Mouse (Mus musculus): ENCODE data around the gene Cd69. TPM values are rescaled to one million over a fixed set of nuclear protein-coding genes. Genes with fewer than 3 reads are reported as not detected.

Gene Cd69
- polyA plus RNA-seq (2015; fragmentation: Nextera tagmentation; extraction: Ambion mirVana) = 0.09 and 0.47 TPM in 2 replicates

DNA sequence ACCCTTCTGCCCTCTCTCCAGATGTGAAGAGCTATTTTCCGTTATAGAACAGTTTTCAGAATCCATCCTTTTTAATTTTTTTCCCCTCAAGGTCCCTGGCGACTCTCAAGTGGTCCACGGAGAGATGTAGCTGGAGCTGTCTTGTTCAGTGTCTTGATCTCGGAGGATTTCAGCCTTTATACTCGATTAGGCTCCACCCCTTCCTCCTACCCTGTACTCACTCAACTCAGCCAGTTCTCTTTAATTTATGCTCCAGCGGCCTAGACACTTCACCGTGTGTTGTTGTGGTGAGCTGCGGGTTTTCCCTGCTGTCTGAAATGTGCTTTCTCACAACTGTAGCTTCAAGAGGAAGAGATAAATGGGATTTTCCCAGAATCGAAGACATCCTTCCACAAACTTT, at the start of gene Cd69:
TSS of gene Cd69 (minus strand) at position 217 of the 400 bp plus-strand sequence.
- no peaks in the 10 kb centered on the region for H3K4me1 ChIP-seq
- H3K27ac ChIP-seq (replicated peaks) = no peak within 1 kb of the TSS
- no peak within 1 kb of the TSS for H3K4me2 ChIP-seq
- no peaks in the 10 kb centered on the region for H3K27me3 ChIP-seq (replicated peaks)
- 76% methylated on average over 9 of the region's 9 CpGs for WGBS
- no peak for ATAC-seq (ENCODE audit: low FRiP score)
- no peaks in the 10 kb centered on the region for H3K9me3 ChIP-seq (replicated peaks)
- H3K4me3 ChIP-seq (replicated peaks) = no peak within 1 kb of the TSS
- no peaks in the 10 kb centered on the region for H3K36me3 ChIP-seq
- no peak within 1 kb of the TSS for H3K9ac ChIP-seq (replicated peaks)

DNA sequence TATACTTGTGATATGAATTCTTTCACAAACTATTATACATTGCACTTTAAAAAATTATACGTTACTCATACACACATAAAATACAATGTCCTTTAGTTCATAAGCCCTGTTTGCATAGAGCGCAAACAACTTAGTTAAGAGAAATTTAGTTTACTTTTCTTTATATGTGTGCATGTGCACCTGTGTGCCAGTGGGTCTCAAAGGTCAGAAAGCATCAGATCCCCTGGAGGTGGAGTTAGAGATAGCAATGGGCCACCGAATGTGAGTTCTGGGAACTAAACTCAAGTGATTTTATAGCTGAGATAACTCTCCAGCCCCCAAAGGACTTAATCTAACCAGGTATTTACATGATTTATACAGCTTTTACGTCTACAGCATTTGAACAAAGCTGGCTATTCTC, 44.1 kb upstream of the Cd69 start:
- no peak overlapping the region for H3K9ac ChIP-seq (replicated peaks)
- 77% methylated on average over 4 of the region's 4 CpGs for WGBS
- no peaks in the 10 kb centered on the region for H3K36me3 ChIP-seq
- no peak for ATAC-seq (ENCODE audit: low FRiP score)
- no peak overlapping the region for H3K27ac ChIP-seq (replicated peaks)
- no peaks in the 10 kb centered on the region for H3K4me1 ChIP-seq
- H3K4me3 ChIP-seq (replicated peaks) = no peak overlapping the region
- H3K9me3 ChIP-seq (replicated peaks) = no peaks in the 10 kb centered on the region
- no peak overlapping the region for H3K4me2 ChIP-seq
- H3K27me3 ChIP-seq (replicated peaks) = no peaks in the 10 kb centered on the region

DNA sequence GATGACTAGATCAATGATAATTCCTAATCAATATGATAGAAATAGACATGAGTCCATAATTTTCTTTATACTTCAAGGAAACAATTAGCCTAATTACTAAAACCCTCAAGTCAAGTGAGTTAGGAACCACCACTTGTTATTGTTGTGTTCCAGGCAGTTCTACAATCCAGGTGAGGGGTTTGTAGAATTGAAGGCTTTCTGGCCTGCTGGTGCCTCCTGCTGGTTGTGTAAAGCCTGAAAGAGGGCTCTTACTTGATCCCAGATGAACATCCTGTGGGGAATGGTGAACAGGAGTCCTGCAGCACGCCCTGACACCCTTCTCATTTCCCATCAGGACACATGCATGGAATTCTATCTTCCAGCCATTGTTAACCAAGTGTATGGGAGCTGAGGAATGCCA, 43.2 kb upstream of the Cd69 start:
- 53% methylated on average over 1 of the region's 1 CpGs for WGBS
- H3K9ac ChIP-seq (replicated peaks) = no peak overlapping the region
- H3K27ac ChIP-seq (replicated peaks) = no peak overlapping the region
- H3K4me2 ChIP-seq = no peak overlapping the region
- H3K4me1 ChIP-seq = no peaks in the 10 kb centered on the region
- no peaks in the 10 kb centered on the region for H3K27me3 ChIP-seq (replicated peaks)
- H3K4me3 ChIP-seq (replicated peaks) = no peak overlapping the region
- no peaks in the 10 kb centered on the region for H3K36me3 ChIP-seq
- no peaks in the 10 kb centered on the region for H3K9me3 ChIP-seq (replicated peaks)
- ATAC-seq (ENCODE audit: low FRiP score) = no peak

DNA sequence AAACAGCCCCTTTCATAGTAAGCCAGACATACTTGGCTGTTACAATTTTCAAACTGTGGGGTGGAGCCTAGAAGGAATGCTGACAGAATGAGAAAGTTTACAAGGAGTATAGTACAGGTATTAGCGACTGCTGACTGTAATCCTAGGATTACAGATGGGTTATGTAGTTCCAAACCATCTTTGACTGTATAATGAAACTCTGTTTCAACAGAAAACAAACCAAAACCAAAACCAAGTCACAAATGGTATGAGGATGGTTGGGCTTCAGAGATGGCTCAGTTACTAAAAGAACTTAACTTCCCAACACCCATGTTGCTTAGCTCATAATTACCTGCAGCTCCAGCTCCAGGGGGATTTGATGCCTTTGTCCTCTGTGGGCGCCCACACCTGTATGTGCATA, 41.2 kb upstream of the Cd69 start:
- WGBS = 74% methylated on average over 2 of the region's 2 CpGs
- H3K9ac ChIP-seq (replicated peaks) = no peak overlapping the region
- H3K27ac ChIP-seq (replicated peaks) = no peak overlapping the region

DNA sequence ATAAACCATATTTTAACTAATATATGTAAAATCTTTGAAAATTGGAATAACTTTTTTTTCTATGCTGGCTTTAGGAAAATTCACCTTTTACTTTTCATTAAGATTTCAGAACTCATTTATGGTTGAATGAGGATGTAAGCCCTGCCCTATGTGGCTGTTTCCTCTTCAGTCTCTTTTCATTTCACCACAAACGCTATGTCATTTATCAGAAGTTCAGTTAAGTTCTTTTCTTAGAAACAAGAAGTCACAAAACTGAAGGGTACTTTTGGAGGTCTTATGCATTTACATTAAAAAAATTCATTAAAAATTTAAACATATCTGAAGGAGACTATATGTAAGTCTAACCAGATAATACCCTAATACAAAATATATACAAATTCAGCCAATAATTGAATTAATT, 40.5 kb upstream of the Cd69 start:
- H3K9me3 ChIP-seq (replicated peaks) = no peaks in the 10 kb centered on the region
- WGBS = 75% methylated on average over 1 of the region's 1 CpGs
- no peak for ATAC-seq (ENCODE audit: low FRiP score)

More for the DNA sequence above, 41.2 kb upstream of the Cd69 start:
- no peaks in the 10 kb centered on the region for H3K36me3 ChIP-seq
- no peak overlapping the region for H3K4me2 ChIP-seq
- no peaks in the 10 kb centered on the region for H3K9me3 ChIP-seq (replicated peaks)
- H3K27me3 ChIP-seq (replicated peaks) = no peaks in the 10 kb centered on the region
- no peak overlapping the region for H3K4me3 ChIP-seq (replicated peaks)
- H3K4me1 ChIP-seq = no peaks in the 10 kb centered on the region
- no peak for ATAC-seq (ENCODE audit: low FRiP score)

DNA sequence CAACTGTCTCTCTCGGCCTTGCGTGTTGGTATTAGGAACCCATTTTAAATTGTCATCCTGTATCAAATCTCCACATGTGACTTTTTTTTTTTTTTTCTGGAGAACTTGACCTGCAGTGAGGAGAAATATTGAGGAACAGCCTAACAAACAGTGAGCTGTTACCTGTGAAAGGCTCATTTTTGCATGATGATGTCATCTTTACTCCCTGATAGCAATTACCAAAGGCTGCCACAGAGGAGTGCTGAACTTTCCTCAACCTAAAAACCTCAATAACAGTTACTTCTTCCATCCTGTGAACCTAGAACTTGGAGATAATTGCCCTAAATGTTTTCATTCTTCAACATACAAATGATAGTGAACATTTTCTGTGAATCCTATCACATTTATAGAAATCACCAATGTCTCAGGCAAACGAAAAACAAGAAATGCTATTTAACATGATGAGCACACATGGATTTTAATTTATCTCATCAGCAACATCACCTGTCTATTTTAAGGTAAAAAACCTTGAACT, 39.5 kb upstream of the Cd69 start:
- Histone ChIP-seq H3K27me3 (replicated peaks) (no peaks in the 10 kb centered on the region), H3K4me1 (no peaks in the 10 kb centered on the region), H3K4me3 (replicated peaks) (no peak overlapping the region), H3K27ac (replicated peaks) (no peak overlapping the region), H3K9ac (replicated peaks) (no peak overlapping the region), H3K36me3 (no peaks in the 10 kb centered on the region), H3K4me2 (no peak overlapping the region), H3K9me3 (replicated peaks) (no peaks in the 10 kb centered on the region)
- no peak for ATAC-seq (ENCODE audit: low FRiP score)
- WGBS = 91% methylated on average over 3 of the region's 3 CpGs

More for the DNA sequence above, 40.5 kb upstream of the Cd69 start:
- Histone ChIP-seq H3K36me3 (no peaks in the 10 kb centered on the region), H3K4me1 (no peaks in the 10 kb centered on the region), H3K27me3 (replicated peaks) (no peaks in the 10 kb centered on the region), H3K9ac (replicated peaks) (no peak overlapping the region), H3K27ac (replicated peaks) (no peak overlapping the region), H3K4me3 (replicated peaks) (no peak overlapping the region), H3K4me2 (no peak overlapping the region)

DNA sequence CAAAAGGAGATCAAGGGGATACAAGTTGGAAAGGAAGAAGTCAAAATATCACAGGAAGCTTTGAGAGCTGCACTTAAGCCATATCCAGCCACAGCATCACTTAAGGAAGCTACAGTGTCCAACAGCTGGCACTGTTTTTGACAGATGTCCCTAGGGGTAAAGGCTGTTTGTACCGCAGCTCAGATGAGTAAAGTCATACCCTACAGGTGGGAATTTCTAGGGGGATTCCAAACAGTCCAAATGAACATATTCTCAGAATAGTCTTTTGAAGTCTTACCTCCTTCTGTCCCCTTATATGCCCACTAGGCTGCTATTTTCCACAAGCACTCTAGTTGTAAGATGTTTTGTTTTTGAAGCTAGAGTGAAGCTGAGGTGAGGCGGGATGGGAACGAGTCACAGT, 37.3 kb upstream of the Cd69 start:
- ATAC-seq (ENCODE audit: low FRiP score) = no peak
- WGBS = 86% methylated on average over 3 of the region's 3 CpGs
- H3K36me3 ChIP-seq = no peaks in the 10 kb centered on the region
- H3K9ac ChIP-seq (replicated peaks) = no peak overlapping the region
- no peaks in the 10 kb centered on the region for H3K9me3 ChIP-seq (replicated peaks)
- H3K27ac ChIP-seq (replicated peaks) = no peak overlapping the region
- no peak overlapping the region for H3K4me3 ChIP-seq (replicated peaks)
- H3K27me3 ChIP-seq (replicated peaks) = no peaks in the 10 kb centered on the region
- no peaks in the 10 kb centered on the region for H3K4me1 ChIP-seq
- no peak overlapping the region for H3K4me2 ChIP-seq

DNA sequence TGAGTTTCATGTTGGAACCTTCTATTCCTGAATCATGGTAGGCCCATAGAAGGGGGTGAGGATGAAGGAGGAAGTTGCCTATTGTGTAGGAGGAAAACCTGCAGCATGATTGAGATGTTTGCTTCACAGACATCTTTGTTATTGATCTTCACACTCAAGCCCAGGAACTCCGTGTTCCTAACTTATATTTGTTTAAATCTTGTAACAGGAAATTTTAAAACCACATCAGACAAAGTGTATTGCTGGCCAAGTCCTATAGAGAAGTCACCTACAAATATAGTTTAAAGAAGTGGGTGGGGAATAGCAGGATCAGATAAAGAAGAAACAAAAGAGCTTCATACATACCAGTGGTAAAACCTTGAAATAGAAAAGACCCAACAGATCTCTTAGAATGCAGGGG, 28.9 kb upstream of the Cd69 start:
- 79% methylated on average over 1 of the region's 1 CpGs for WGBS
- Histone ChIP-seq H3K9me3 (replicated peaks) (no peaks in the 10 kb centered on the region), H3K4me1 (no peaks in the 10 kb centered on the region), H3K4me2 (no peak overlapping the region), H3K9ac (replicated peaks) (no peak overlapping the region), H3K27ac (replicated peaks) (no peak overlapping the region), H3K36me3 (no peaks in the 10 kb centered on the region), H3K27me3 (replicated peaks) (no peaks in the 10 kb centered on the region), H3K4me3 (replicated peaks) (no peak overlapping the region)
- no peak for ATAC-seq (ENCODE audit: low FRiP score)

DNA sequence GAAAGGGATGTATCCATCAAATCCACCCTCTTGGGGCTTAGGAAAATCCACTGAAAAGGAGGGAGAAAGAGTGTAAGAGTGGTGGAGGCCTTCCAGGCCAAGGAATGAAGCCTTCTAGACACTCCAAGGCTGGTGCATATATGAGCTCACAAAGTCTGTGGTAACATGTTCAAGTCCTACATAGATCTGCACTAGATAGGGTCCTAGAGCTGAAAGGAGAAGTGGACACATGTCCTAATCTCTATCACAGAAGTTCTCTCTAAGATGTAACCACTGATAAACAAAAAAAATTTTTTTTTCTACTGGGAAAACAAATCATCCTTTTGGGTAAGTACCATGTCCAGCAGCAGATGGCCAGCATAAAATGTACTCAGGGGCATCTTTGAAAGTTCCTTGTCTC, 13.5 kb upstream of the Cd69 start:
- Histone ChIP-seq H3K4me2 (no peak overlapping the region), H3K9me3 (replicated peaks) (no peaks in the 10 kb centered on the region), H3K27ac (replicated peaks) (no peak overlapping the region), H3K36me3 (no peaks in the 10 kb centered on the region), H3K9ac (replicated peaks) (no peak overlapping the region), H3K4me1 (no peaks in the 10 kb centered on the region), H3K27me3 (replicated peaks) (no peaks in the 10 kb centered on the region), H3K4me3 (replicated peaks) (no peak overlapping the region)
- ATAC-seq (ENCODE audit: low FRiP score) = no peak

DNA sequence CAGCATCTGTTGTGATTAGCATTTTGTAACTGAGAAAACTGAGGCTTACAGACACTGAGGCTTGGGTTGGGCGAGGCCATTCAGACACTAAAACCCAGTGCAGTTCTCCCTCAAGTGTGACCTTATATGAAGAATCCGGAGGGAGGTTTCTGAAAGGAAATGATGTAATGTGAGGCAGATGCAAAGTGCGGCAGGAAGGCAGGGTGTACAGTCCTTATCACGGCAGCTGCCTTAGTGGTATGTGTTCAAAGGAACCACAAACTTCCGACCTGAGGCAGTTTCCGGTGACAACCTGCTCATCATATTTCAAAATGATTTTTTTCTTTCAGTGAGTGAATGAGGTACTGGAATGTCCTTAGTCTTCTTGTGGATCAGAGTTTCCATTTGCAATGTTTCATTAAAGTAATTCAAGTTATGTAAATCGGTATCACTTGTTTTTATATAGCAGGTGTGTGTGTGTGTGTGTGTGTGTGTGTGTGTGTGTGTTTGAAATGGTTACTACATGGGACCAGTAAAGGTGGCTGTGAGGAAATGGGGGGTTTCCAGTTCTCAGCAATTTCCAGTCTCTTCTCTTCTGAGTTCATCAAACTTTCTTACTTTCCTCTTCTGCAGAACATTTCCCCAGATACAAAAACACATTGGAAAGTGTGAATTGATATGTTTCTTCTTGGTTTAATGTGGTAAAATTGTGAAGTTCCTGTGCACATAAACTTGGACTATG, 9.3 kb upstream of the Cd69 start:
- no peak overlapping the region for H3K4me3 ChIP-seq (replicated peaks)
- no peak overlapping the region for H3K9ac ChIP-seq (replicated peaks)
- no peaks in the 10 kb centered on the region for H3K36me3 ChIP-seq
- no peaks in the 10 kb centered on the region for H3K4me1 ChIP-seq
- no peaks in the 10 kb centered on the region for H3K9me3 ChIP-seq (replicated peaks)
- no peaks in the 10 kb centered on the region for H3K27me3 ChIP-seq (replicated peaks)
- no peak overlapping the region for H3K4me2 ChIP-seq
- no peak for ATAC-seq (ENCODE audit: low FRiP score)
- WGBS = 87% methylated on average over 7 of the region's 7 CpGs
- H3K27ac ChIP-seq (replicated peaks) = no peak overlapping the region

DNA sequence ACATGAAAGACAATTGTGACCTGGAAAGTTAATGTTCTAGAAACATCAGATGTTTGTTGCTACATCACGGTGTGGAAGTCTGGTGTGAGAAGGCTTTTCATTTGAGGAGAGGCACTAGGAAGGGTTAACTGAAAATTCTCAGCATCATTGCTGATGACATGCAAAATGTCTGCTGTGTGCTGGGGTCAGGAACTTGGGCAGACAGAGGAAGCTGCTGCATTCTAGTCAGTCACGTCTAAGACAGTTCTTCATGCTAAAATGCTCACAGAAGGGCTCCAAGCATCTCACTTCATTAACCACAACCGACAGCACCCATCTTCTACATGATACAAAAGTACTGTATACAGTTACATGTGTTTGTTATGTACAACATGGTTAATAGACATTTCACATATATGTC, 8.0 kb upstream of the Cd69 start:
- H3K4me3 ChIP-seq (replicated peaks) = no peak overlapping the region
- WGBS = 77% methylated on average over 3 of the region's 3 CpGs
- no peak overlapping the region for H3K9ac ChIP-seq (replicated peaks)

DNA sequence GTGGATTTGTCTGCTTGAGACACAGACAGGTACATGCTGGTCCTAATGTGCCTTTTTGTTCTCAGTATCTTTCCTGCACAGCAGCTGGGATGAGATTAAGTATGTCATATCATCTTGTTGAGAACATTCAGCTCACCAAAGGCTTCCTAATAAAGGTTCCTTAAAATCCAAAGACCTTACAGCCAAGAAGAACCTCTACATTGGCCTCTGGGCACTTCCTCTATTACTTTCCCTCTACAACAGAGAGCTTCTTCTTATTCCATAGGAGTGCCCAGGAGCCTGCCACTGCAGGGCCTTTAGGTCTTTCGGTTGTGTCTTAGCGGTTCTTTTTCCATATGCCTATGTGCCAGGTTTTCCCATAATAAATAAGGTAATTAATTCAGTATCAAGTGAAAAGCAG, 1.2 kb upstream of the Cd69 start:
- H3K4me2 ChIP-seq = no peak overlapping the region
- no peak for ATAC-seq (ENCODE audit: low FRiP score)
- WGBS = 96% methylated on average over 2 of the region's 2 CpGs

More for the DNA sequence above, 8.0 kb upstream of the Cd69 start:
- Histone ChIP-seq H3K36me3 (no peaks in the 10 kb centered on the region), H3K4me2 (no peak overlapping the region), H3K27ac (replicated peaks) (no peak overlapping the region), H3K4me1 (no peaks in the 10 kb centered on the region), H3K9me3 (replicated peaks) (no peaks in the 10 kb centered on the region), H3K27me3 (replicated peaks) (no peaks in the 10 kb centered on the region)
- no peak for ATAC-seq (ENCODE audit: low FRiP score)

More for the DNA sequence above, 1.2 kb upstream of the Cd69 start:
- Histone ChIP-seq H3K9me3 (replicated peaks) (no peaks in the 10 kb centered on the region), H3K27ac (replicated peaks) (no peak overlapping the region), H3K36me3 (no peaks in the 10 kb centered on the region), H3K27me3 (replicated peaks) (no peaks in the 10 kb centered on the region), H3K4me3 (replicated peaks) (no peak overlapping the region), H3K4me1 (no peaks in the 10 kb centered on the region), H3K9ac (replicated peaks) (no peak overlapping the region)

Measured in neural tube, embryonic 15.5 days (tissue).